Mouse (Mus musculus) heart, postnatal 0 days (tissue): Measurements from ENCODE around the gene Ramac.

Source experiments
- CTCF ChIP-seq: IDR thresholded peaks from 2 replicates; pipeline ENCODE4 v1.5.1; 2016; ENCODE audit warnings: antibody characterized with exemption, control low read depth, low read depth
- EP300 ChIP-seq: IDR thresholded peaks from 2 replicates; pipeline ENCODE4 v1.6.1; 2016; ENCODE audit warnings: antibody characterized with exemption, low read depth

- TF ChIP-seq EP300 (no peak), CTCF (peak; percentile 77)
Measured at GRCm38 (mm10) chr7:81744145-81744544, 18.6 kb upstream of the Ramac start.
